Mouse (Mus musculus) kidney, postnatal 36 days (tissue): ENCODE measurements at regions not wholly inside any gene's neighbourhood (a gene's known extent, or its start where the extent isn't known, plus 50 kb on each side); places are given as distances from the start of the nearest gene placed in this dataset.

Source experiments
- DNase-seq, 2 experiments: peaks; one replicate each; pipeline ENCODE4 v3.0.0; 2021 to 2022; ENCODE audit warnings: mixed read lengths in 2 of 2

DNA sequence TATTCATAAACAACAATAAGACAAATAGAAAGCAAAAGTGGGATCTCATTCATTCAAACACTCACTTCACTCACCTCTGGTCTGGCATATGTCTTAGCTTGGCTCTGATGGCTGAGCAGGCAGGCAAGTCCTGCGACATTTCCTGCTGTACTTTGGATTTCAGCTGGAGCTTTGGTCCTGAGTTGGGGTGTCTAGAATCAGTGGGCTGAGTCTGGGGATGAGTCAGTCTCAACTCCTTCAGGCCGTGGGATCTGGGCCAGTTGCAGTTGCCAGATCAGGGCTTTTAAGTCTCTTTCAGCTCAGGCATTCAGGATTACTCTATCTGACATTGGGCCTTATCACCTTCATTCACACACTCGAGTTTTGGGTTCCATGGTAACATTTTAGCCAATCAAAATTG is 454.1 kb downstream of the Adra2a start:
- no peak for DNase-seq

DNA sequence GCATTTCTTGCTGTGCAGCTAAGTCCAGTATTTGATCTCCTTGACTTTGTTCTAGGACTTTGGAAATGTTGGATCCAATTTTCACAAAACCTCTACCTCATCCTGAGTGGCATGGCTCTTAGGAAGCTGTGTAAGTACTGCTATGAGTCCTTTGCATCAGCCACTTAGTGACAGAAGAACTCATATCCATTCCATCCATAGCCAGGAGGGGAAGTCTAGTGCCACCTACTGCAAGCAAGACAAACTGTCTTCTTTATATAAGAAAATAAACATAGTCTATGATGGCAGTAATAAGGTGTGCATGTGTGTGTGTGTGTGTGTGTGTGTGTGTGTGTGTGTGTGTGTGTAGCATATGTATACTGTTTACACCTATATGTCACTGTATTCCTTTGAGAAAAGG is 489.9 kb downstream of the Adra2a start:
- DNase-seq, result peak in 1 of 2 experiments; percentile 5

DNA sequence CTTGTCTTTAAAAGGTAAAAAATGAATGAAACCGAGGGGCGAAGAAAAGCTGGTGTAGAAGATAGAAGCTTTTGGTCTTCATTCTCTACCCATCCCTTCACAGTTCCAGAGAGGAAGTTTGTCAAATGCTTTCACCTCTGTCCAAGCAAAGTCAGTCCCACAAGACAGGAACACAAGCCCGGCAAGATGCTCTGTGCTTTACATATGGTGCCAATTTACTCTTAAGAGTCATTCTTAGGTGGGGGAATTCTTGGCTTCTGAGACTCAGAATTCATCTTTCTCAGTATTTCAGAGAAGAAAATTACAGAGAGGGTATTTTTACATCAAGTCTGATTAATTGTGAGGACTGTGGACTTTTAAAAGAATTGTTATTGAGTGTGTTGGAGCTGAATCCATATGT is 511.4 kb downstream of the Adra2a start:
- no peak for DNase-seq

DNA sequence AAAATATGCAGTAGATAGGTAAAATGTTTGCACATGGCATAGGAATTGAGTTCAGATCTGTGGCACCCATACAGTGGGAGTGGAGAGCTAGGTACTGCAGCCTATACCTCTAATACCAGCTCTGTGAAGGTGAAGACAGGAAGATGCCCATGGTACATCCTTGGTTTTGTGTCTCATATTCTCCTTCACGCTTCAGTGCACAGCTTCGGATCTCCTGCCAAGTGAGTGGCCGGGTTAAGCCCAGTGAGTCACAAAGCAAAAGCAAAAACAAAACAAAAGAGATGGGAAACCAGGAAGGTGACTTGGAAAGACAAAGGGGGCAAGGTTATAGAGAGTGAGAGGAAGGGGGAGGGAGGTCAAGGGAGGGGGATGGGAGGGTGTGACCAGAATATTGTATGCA is 514.0 kb downstream of the Adra2a start:
- DNase-seq, result peak in 1 of 2 experiments; percentile 43

DNA sequence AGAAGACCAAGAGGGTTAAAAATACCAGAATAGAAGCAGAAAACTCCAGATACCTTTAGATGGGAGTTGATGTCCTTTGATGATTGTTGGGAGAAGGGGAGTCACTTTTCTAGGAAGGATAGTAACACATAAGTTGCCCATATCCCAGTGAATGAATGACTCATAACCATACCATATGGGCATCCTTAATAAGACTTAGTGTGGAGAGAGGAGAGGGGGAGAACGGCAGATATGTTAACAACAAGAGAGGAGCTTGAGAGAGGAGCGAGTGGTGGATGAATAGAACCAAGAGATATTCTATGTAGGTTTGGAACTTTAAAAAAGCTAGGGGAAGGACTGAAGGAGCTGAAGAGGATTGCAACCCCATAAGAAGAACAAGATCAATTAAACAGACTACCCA is 539.6 kb downstream of the Adra2a start:
- DNase-seq, result no peak

DNA sequence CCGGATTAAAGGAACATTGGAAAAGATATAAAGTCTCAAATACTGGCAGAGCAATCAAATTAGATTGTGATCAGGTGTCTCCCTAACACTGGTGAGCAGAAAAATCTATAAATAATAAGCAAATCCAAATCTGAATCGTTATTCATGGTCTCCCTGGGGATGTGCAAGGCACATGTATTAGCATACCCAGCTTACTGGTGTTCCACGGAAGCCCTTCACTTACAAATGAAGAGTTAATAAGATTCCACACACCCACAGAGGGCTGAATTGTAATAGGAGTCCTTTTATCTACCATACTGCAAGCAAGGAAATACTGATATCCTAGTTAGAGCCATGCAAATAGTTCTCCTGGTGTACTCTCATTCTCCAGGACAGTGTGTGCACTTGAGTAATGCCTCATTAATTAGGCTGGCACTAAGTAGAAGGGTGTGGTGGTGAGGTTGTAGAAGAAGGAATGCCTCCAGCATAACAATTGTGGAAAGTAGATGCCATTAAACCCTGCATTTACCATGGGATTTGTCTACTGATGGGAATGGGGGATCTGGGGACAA is 540.8 kb downstream of the Adra2a start:
- DNase-seq, result no peak

DNA sequence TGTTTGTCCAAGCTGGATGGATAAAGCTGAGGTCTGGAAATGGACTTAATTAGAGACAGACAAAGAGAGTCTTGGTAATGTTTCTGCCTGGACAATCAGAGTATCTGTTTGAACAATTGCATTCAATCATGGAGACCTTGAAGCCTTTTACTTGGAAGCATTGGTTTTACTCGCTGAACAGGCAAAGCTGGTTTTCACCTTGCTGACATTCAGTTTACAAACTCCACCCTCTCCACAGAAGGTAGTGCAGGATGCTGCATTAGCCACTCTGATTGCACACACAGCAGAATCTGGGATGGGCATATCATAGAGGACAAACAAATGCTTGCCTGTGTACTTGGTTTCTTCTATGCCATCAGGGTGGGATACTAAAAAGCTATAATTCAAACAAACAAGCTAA is 541.4 kb downstream of the Adra2a start:
- no peak for DNase-seq

DNA sequence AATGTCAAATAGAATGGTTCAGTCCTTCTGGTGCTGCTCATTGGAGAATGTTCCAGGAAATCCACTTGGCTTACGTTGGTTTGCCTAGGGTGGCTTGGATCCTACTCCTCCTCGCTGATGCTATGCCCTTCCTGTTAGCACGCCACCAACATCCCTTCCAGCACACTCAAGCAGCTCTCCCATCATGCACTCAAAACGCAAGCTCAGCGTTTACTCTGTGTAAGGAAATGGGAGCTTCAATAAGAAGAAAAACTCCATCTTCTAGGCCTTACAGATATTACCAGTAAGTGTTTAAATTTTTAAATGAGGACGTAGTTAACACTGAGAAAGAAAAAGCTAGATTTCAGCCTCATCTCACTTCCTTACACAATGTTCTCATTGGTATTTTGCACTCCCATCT is 523.7 kb downstream of the Gpam start:
- no peak for DNase-seq

DNA sequence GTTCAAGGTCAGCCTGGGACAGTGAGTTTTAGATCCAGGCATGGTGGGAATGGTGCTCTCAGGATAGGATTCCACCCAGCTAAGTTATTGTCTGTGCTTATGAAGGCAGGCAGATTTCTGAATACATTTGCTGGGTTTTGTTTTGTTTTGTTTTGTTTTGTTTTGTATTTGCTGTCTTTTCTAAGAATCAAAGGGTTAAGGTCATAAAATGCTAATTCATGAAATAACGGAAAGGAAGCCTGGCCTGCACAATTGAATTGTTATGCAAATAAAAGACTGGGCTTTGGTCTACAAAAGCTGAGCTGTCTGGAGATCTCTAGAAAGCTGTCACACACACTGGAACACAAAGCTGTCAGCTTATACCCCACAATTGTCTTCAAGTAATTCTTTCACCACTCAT is 521.7 kb downstream of the Gpam start:
- DNase-seq, result no peak

DNA sequence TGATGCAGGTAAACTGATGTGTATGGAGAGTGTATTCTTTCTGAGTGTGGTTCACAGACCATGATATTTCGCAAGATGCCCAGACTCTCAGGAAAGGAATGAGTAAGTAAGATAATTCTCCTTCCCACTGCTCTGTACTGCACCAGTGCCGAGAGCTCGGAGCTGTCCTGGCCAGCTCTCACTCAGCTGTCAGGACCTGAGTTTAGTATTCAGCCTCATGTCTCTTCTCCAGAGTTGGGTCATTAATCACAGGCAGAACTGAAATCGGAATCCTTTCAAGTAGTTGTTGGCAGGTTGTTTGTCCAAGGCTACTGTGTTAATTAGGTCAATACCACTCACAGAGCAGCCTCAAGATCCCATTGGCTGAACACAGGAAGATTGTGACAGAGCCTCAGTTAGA is 510.1 kb downstream of the Gpam start:
- DNase-seq, result peak in 1 of 2 experiments; percentile 1
